Mouse (Mus musculus) CH12.LX (cell line): Measurements from ENCODE around the gene Tarbp1.
A peak's percentile ranks its signal among the peaks of the same experiment; 100 is the strongest.

Experiments used
- CHD2 ChIP-seq: IDR thresholded peaks from 2 replicates; pipeline ENCODE4 v1.6.1; 2011; ENCODE audit warnings: low read length, improper control_type of control experiment
- CTCF ChIP-seq, 2 experiments: IDR thresholded peaks in 1 of 2; conservative IDR thresholded peaks in 1 of 2; 2 replicates each; pipeline ENCODE4 v1.5.1; 2011 to 2012; ENCODE audit warnings: low read depth in 2 of 2, low read length in 2 of 2, improper control_type of control experiment in 1 of 2, inconsistent platforms in 1 of 2, mild to moderate bottlenecking in 1 of 2, moderate library complexity in 1 of 2
- EP300 ChIP-seq: IDR thresholded peaks from 2 replicates; pipeline ENCODE4 v1.6.1; 2011; ENCODE audit warnings: low read length, improper control_type of control experiment
- GABPA ChIP-seq: IDR thresholded peaks from 2 replicates; pipeline ENCODE4 v1.6.1; 2012; ENCODE audit warnings: low read depth, low read length, improper control_type of control experiment, inconsistent platforms; ENCODE audit not compliant: insufficient replicate concordance
- JUN ChIP-seq: IDR thresholded peaks from 2 replicates; pipeline ENCODE4 v1.6.1; 2011; ENCODE audit warnings: low read depth, mild to moderate bottlenecking, low read length, improper control_type of control experiment, moderate library complexity; ENCODE audit not compliant: insufficient read depth
- JUND ChIP-seq: conservative IDR thresholded peaks from 2 replicates; pipeline ENCODE4 v1.6.1; 2011; ENCODE audit warnings: low read depth, low read length, improper control_type of control experiment
- MAFK ChIP-seq: IDR thresholded peaks from 2 replicates; pipeline ENCODE4 v1.6.1; 2011; ENCODE audit warnings: low read length, improper control_type of control experiment; ENCODE audit not compliant: insufficient replicate concordance
- MEF2A ChIP-seq: IDR thresholded peaks from 2 replicates; pipeline ENCODE4 v1.6.1; 2014; ENCODE audit warnings: low read depth, mild to moderate bottlenecking, inconsistent platforms, low read length, improper control_type of control experiment, borderline replicate concordance
- POLR2A ChIP-seq: IDR thresholded peaks from 2 replicates; pipeline ENCODE4 v1.6.1; 2011; ENCODE audit warnings: low read depth, mild to moderate bottlenecking, improper control_type of control experiment, low read length
- SIN3A ChIP-seq: IDR thresholded peaks from 2 replicates; pipeline ENCODE4 v1.6.1; 2012; ENCODE audit warnings: low read length, improper control_type of control experiment, inconsistent platforms
- USF1 ChIP-seq: IDR thresholded peaks from 2 replicates; pipeline ENCODE4 v1.6.1; 2014; ENCODE audit warnings: low read depth, mild to moderate bottlenecking, inconsistent platforms, low read length, improper control_type of control experiment
- USF2 ChIP-seq: conservative IDR thresholded peaks from 2 replicates; pipeline ENCODE4 v1.6.1; 2011; ENCODE audit warnings: low read depth, low read length, improper control_type of control experiment

DNA sequence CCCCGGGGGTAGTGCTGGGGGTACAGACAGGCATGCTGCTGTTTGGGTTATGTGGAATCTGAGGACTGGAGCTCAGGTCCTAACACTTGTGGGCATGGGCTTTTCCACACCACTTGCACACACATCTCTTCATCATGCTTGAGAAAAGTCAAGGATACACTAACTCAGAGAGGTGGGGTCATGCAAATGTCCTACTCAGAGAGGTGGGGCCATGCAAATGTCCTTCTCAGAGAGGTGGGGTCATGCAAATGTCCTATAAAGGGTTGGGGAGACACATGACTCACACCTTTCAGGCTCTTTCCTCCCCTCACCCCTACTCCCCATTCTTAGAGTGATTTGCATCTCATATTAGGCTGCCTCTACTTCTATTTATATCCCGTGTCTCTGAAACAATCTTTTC is 27.9 kb upstream of the Tarbp1 start:
- TF ChIP-seq POLR2A (no peak), MAFK (no peak), JUN (no peak), GABPA (no peak), USF1 (no peak), USF2 (no peak), SIN3A (no peak), JUND (no peak), CHD2 (no peak), CTCF (conservative IDR thresholded peaks at IDR 0.05 in 1 of 2, IDR thresholded peaks at IDR 0.05 in 1 of 2; ENCODE audit: low read depth in 2 of 2, low read length in 2 of 2) (no peak), MEF2A (0 out of 2 replicates have a peak, but pooled peaks have one; percentile 15), EP300 (no peak)
